Mouse (Mus musculus) MEL (cell line): ENCODE measurements around the gene Cabp4. TPM values are rescaled to one million over a fixed set of nuclear protein-coding genes. Genes with fewer than 3 reads are reported as not detected.

ENCODE experiments used
- DNase-seq: peaks from one replicate; pipeline ENCODE4 v3.0.0; 2011; ENCODE audit warnings: low read depth, low spot score
- H3K27ac ChIP-seq: 2 replicates; pipeline ENCODE4 v1.5.1; 2012; ENCODE audit warnings: low read depth, mild to moderate bottlenecking, control low read depth, low read length, moderate library complexity; ENCODE audit not compliant: control insufficient read depth
- H3K27me3 ChIP-seq, 2 experiments: fragments of 150-350 bp in 1 of 2; sonication (generic) in 1 of 2; 2 replicates each; pipeline ENCODE4 v1.6.1; 2012; ENCODE audit warnings: low read length in 2 of 2, mild to moderate bottlenecking in 2 of 2, improper control_type of control experiment in 1 of 2, moderate library complexity in 1 of 2; ENCODE audit not compliant: insufficient read depth in 2 of 2, control insufficient read depth in 1 of 2
- H3K36me3 ChIP-seq, 2 experiments: 2 replicates each; pipeline ENCODE4 v1.6.1; 2012 to 2014; ENCODE audit warnings: low read length in 2 of 2, improper control_type of control experiment in 1 of 2, inconsistent platforms in 1 of 2, mild to moderate bottlenecking in 1 of 2; ENCODE audit not compliant: insufficient read depth in 2 of 2, control insufficient read depth in 1 of 2
- H3K4me1 ChIP-seq, 2 experiments: fragments of 150-350 bp in 1 of 2; sonication (generic) in 1 of 2; 2 replicates each; pipeline ENCODE4 v1.6.1; 2012; ENCODE audit warnings: low read length in 2 of 2, improper control_type of control experiment in 1 of 2, mild to moderate bottlenecking in 1 of 2; ENCODE audit not compliant: insufficient read depth in 2 of 2, control insufficient read depth in 1 of 2
- H3K4me3 ChIP-seq, 2 experiments: fragments of 150-350 bp in 1 of 2; sonication (generic) in 1 of 2; 2 replicates each; pipeline ENCODE4 v1.5.1; 2012; ENCODE audit warnings: low read depth in 2 of 2, low read length in 2 of 2, mild to moderate bottlenecking in 2 of 2, moderate library complexity in 2 of 2, control low read depth in 1 of 2, improper control_type of control experiment in 1 of 2; ENCODE audit not compliant: control insufficient read depth in 1 of 2, insufficient read depth in 1 of 2
- H3K79me2 ChIP-seq: 2 replicates; pipeline ENCODE4 v1.6.1; 2012; ENCODE audit warnings: mild to moderate bottlenecking, low read length, moderate library complexity; ENCODE audit not compliant: control insufficient read depth, poor library complexity, insufficient read depth
- H3K9ac ChIP-seq: 2 replicates; pipeline ENCODE4 v1.6.1; 2012; ENCODE audit warnings: low read depth, mild to moderate bottlenecking, control low read depth, low read length, moderate library complexity; ENCODE audit not compliant: control insufficient read depth, poor library complexity, severe bottlenecking
- H3K9me3 ChIP-seq: fragments of 150-350 bp; sonication (generic); replicated peaks from 2 replicates; pipeline ENCODE4 v1.6.1; 2012; ENCODE audit warnings: mild to moderate bottlenecking, low read length, improper control_type of control experiment, moderate library complexity; ENCODE audit not compliant: insufficient read depth
- BHLHE40 ChIP-seq: IDR thresholded peaks from 2 replicates; pipeline ENCODE4 v1.6.1; 2012; ENCODE audit warnings: low read depth, mild to moderate bottlenecking, inconsistent platforms, low read length, improper control_type of control experiment, borderline replicate concordance
- CHD1 ChIP-seq: IDR thresholded peaks from 2 replicates; pipeline ENCODE4 v1.6.1; 2012; ENCODE audit warnings: low read depth, mild to moderate bottlenecking, inconsistent platforms, low read length, improper control_type of control experiment
- CHD2 ChIP-seq: IDR thresholded peaks from 2 replicates; pipeline ENCODE4 v1.6.1; 2011; ENCODE audit warnings: low read length, improper control_type of control experiment
- CTCF ChIP-seq, 3 experiments: IDR thresholded peaks in 2 of 3; conservative IDR thresholded peaks in 1 of 3; 2 replicates each; pipeline ENCODE4 v1.5.1; 2011 to 2012; ENCODE audit warnings: low read length in 3 of 3, low read depth in 2 of 3, mild to moderate bottlenecking in 2 of 3, improper control_type of control experiment in 1 of 3, inconsistent platforms in 1 of 3, mixed read lengths in 1 of 3, moderate library complexity in 1 of 3; ENCODE audit not compliant: control insufficient read depth in 1 of 3, insufficient read depth in 1 of 3, poor library complexity in 1 of 3, severe bottlenecking in 1 of 3
- E2F4 ChIP-seq: IDR thresholded peaks from 2 replicates; pipeline ENCODE4 v1.6.1; 2011; ENCODE audit warnings: low read depth, low read length, improper control_type of control experiment, borderline replicate concordance
- ELF1 ChIP-seq: IDR thresholded peaks from 2 replicates; pipeline ENCODE4 v1.6.1; 2014; ENCODE audit warnings: low read depth, mild to moderate bottlenecking, inconsistent platforms, low read length, improper control_type of control experiment, moderate library complexity
- EP300 ChIP-seq, 2 experiments: IDR thresholded peaks; 2 replicates each; pipeline ENCODE4 v1.6.1; 2011; ENCODE audit warnings: improper control_type of control experiment in 2 of 2, low read length in 2 of 2, low read depth in 1 of 2, mild to moderate bottlenecking in 1 of 2
- GABPA ChIP-seq: IDR thresholded peaks from 2 replicates; pipeline ENCODE4 v1.6.1; 2012; ENCODE audit warnings: low read depth, mild to moderate bottlenecking, inconsistent platforms, low read length, improper control_type of control experiment, moderate library complexity
- GATA1 ChIP-seq: IDR thresholded peaks from 2 replicates; pipeline ENCODE4 v1.6.1; 2011; ENCODE audit warnings: low read depth, low read length, improper control_type of control experiment
- HCFC1 ChIP-seq: IDR thresholded peaks from 2 replicates; pipeline ENCODE4 v1.6.1; 2012; ENCODE audit warnings: low read depth, mild to moderate bottlenecking, inconsistent platforms, low read length, improper control_type of control experiment, moderate library complexity
- KAT2A ChIP-seq: conservative IDR thresholded peaks from 2 replicates; pipeline ENCODE4 v1.6.1; 2012; ENCODE audit warnings: low read depth, low read length, improper control_type of control experiment, inconsistent platforms
- MAFK ChIP-seq: IDR thresholded peaks from 2 replicates; pipeline ENCODE4 v1.6.1; 2011; ENCODE audit warnings: low read depth, mild to moderate bottlenecking, low read length, improper control_type of control experiment, borderline replicate concordance
- MAX ChIP-seq: IDR thresholded peaks from 2 replicates; pipeline ENCODE4 v1.6.1; 2011; ENCODE audit warnings: low read length, improper control_type of control experiment
- MXI1 ChIP-seq: IDR thresholded peaks from 2 replicates; pipeline ENCODE4 v1.6.1; 2011; ENCODE audit warnings: mild to moderate bottlenecking, low read depth, low read length, improper control_type of control experiment
- MYB ChIP-seq: IDR thresholded peaks from 2 replicates; pipeline ENCODE4 v1.6.1; 2011; ENCODE audit warnings: mild to moderate bottlenecking, low read depth, low read length, improper control_type of control experiment
- MYC ChIP-seq: IDR thresholded peaks from 2 replicates; pipeline ENCODE4 v1.6.1; 2011; ENCODE audit warnings: low read depth, mild to moderate bottlenecking, low read length, improper control_type of control experiment, moderate library complexity
- NELFE ChIP-seq: IDR thresholded peaks from 2 replicates; pipeline ENCODE4 v1.6.1; 2011; ENCODE audit warnings: low read depth, low read length, improper control_type of control experiment
- NRF1 ChIP-seq: IDR thresholded peaks from 2 replicates; pipeline ENCODE4 v1.6.1; 2014; ENCODE audit warnings: low read depth, mild to moderate bottlenecking, inconsistent platforms, low read length, improper control_type of control experiment, moderate library complexity; ENCODE audit not compliant: poor library complexity, insufficient read depth, severe bottlenecking
- POLR2A ChIP-seq, 2 experiments: IDR thresholded peaks; 2 replicates each; pipeline ENCODE4 v1.6.1; 2011 to 2012; ENCODE audit warnings: low read length in 2 of 2, mild to moderate bottlenecking in 2 of 2, control low read depth in 1 of 2, improper control_type of control experiment in 1 of 2, low read depth in 1 of 2, moderate library complexity in 1 of 2; ENCODE audit not compliant: control insufficient read depth in 1 of 2, insufficient read depth in 1 of 2, poor library complexity in 1 of 2
- POLR2AphosphoS2 ChIP-seq: IDR thresholded peaks from 2 replicates; pipeline ENCODE4 v1.6.1; 2011; ENCODE audit warnings: low read length, improper control_type of control experiment
- POLR2AphosphoS5 ChIP-seq: IDR thresholded peaks from 2 replicates; pipeline ENCODE4 v1.6.1; 2012; ENCODE audit warnings: low read depth, borderline replicate concordance, mild to moderate bottlenecking, inconsistent platforms, low read length, moderate library complexity, mixed read lengths
- RAD21 ChIP-seq: IDR thresholded peaks from 2 replicates; pipeline ENCODE4 v1.6.1; 2011; ENCODE audit warnings: mild to moderate bottlenecking, low read depth, low read length, improper control_type of control experiment
- RCOR1 ChIP-seq: IDR thresholded peaks from 2 replicates; pipeline ENCODE4 v1.6.1; 2012; ENCODE audit warnings: low read depth, mild to moderate bottlenecking, inconsistent platforms, low read length, improper control_type of control experiment
- SIN3A ChIP-seq: IDR thresholded peaks from 2 replicates; pipeline ENCODE4 v1.6.1; 2012; ENCODE audit warnings: low read length, improper control_type of control experiment, inconsistent platforms
- SMC3 ChIP-seq: IDR thresholded peaks from 2 replicates; pipeline ENCODE4 v1.6.1; 2011; ENCODE audit warnings: low read depth, low read length, improper control_type of control experiment
- TAL1 ChIP-seq: IDR thresholded peaks from 2 replicates; pipeline ENCODE4 v1.6.1; 2012; ENCODE audit warnings: mild to moderate bottlenecking, inconsistent platforms, low read length, moderate library complexity, mixed read lengths
- TBP ChIP-seq: IDR thresholded peaks from 2 replicates; pipeline ENCODE4 v1.8.0; 2011; ENCODE audit warnings: low read depth, low read length, improper control_type of control experiment
- TCF12 ChIP-seq: IDR thresholded peaks from 2 replicates; pipeline ENCODE4 v1.6.1; 2014; ENCODE audit warnings: low read depth, mild to moderate bottlenecking, inconsistent platforms, low read length, improper control_type of control experiment, moderate library complexity
- UBTF ChIP-seq: IDR thresholded peaks from 2 replicates; pipeline ENCODE4 v1.6.1; 2012; ENCODE audit warnings: low read depth, mild to moderate bottlenecking, inconsistent platforms, low read length, improper control_type of control experiment, moderate library complexity, borderline replicate concordance; ENCODE audit not compliant: insufficient read depth
- USF1 ChIP-seq: IDR thresholded peaks from 2 replicates; pipeline ENCODE4 v1.6.1; 2014; ENCODE audit warnings: low read depth, mild to moderate bottlenecking, inconsistent platforms, low read length, improper control_type of control experiment, moderate library complexity
- USF2 ChIP-seq, 2 experiments: IDR thresholded peaks; 2 replicates each; pipeline ENCODE4 v1.6.1; 2011 to 2012; ENCODE audit warnings: improper control_type of control experiment in 2 of 2, low read length in 2 of 2, borderline replicate concordance in 1 of 2, inconsistent platforms in 1 of 2, low read depth in 1 of 2, mild to moderate bottlenecking in 1 of 2; ENCODE audit not compliant: insufficient read depth in 1 of 2
- ZC3H11A ChIP-seq: IDR thresholded peaks from 2 replicates; pipeline ENCODE4 v1.6.1; 2012; ENCODE audit warnings: low read depth, mild to moderate bottlenecking, inconsistent platforms, low read length, improper control_type of control experiment
- ZKSCAN1 ChIP-seq: IDR thresholded peaks from 2 replicates; pipeline ENCODE4 v1.6.1; 2012; ENCODE audit warnings: low read depth, mild to moderate bottlenecking, inconsistent platforms, low read length, improper control_type of control experiment, moderate library complexity
- ZMIZ1 ChIP-seq: IDR thresholded peaks from 2 replicates; pipeline ENCODE4 v1.6.1; 2012; ENCODE audit warnings: low read depth, mild to moderate bottlenecking, inconsistent platforms, low read length, improper control_type of control experiment, moderate library complexity
- ZNF384 ChIP-seq: IDR thresholded peaks from 2 replicates; pipeline ENCODE4 v1.6.1; 2012; ENCODE audit warnings: low read depth, mild to moderate bottlenecking, inconsistent platforms, low read length, improper control_type of control experiment
- polyA plus RNA-seq, 2 experiments: library from polyadenylated mRNA; stranded (reverse) in 1 of 2; unstranded in 1 of 2; fragments of >175 nt in 1 of 2; fragments of >200 nt in 1 of 2; gene quantifications; 2 replicates each; pipeline versions ENCODE4 v1.2.1 to v1.2.4; 2012; ENCODE audit warnings: low replicate concordance in 2 of 2, low read depth in 1 of 2; ENCODE audit not compliant: insufficient read length in 2 of 2, insufficient read depth in 1 of 2, missing spikeins in 1 of 2
- total RNA-seq: library from RNA; depleted of rRNA; stranded (reverse); fragments of 300-350 nt; gene quantifications from 2 replicates; pipeline ENCODE4 v1.2.3, GENCODE M21; 2012

Gene Cabp4
- total and polyA plus RNA-seq, 3 experiments: 0.08 to 0.24 TPM; not detected in 1

GRCm38 (mm10) chr19:4122411-4123370 is 21.1 kb downstream of the Cabp4 start:
- DNase-seq: peak; percentile 88
- peaks cover 0 to 41% of the 10 kb centered on the region in 2 experiments; a peak in 2 of 4 replicates for H3K36me3 ChIP-seq
- H3K27ac ChIP-seq: peak overlapping the region; percentile 95
- H3K27me3 ChIP-seq: no peaks in the 10 kb centered on the region
- peaks cover 25 to 27% of the 10 kb centered on the region in 2 experiments for H3K4me1 ChIP-seq
- no peaks in the 10 kb centered on the region for H3K9me3 ChIP-seq
- peak overlapping the region; percentile 64 for H3K9ac ChIP-seq
- peaks cover 7% of the 10 kb centered on the region for H3K79me2 ChIP-seq
- peak overlapping the region; percentile 35 to 53 for H3K4me3 ChIP-seq
- peak; percentile 78 for TF ChIP-seq ZNF384
- no peak for TF ChIP-seq TCF12
- peak; percentile 50 for TF ChIP-seq HCFC1
- TF ChIP-seq ZC3H11A: no peak
- TF ChIP-seq BHLHE40: no peak
- peak in 1 of 3 experiments; percentile 32; a peak in 2 of 6 replicates for TF ChIP-seq CTCF (IDR thresholded peaks at IDR 0.05 in 2 of 3, conservative IDR thresholded peaks at IDR 0.05 in 1 of 3; ENCODE audit: control insufficient read depth in 1 of 3, insufficient read depth in 1 of 3, low read depth in 2 of 3, low read length in 3 of 3, poor library complexity in 1 of 3, severe bottlenecking in 1 of 3)
- TF ChIP-seq ZKSCAN1: no peak
- TF ChIP-seq MAFK: peak; percentile 99
- TF ChIP-seq POLR2AphosphoS2: no peak
- TF ChIP-seq SIN3A: peak; percentile 28; the same call in 1 of the 2 replicates
- 0 out of 4 replicates have a peak, but pooled peaks of 1 of the 2 experiments have one; percentile 35 for TF ChIP-seq POLR2A (IDR thresholded peaks at IDR 0.05; ENCODE audit: control insufficient read depth in 1 of 2, insufficient read depth in 1 of 2, low read depth in 1 of 2, low read length in 2 of 2, poor library complexity in 1 of 2)
- TF ChIP-seq UBTF: no peak
- TF ChIP-seq CHD2: no peak; the same call in 1 of the 2 replicates
- no peak for TF ChIP-seq ZMIZ1
- peak; percentile 36 to 68; a peak in 2 of 4 replicates for TF ChIP-seq EP300 (IDR thresholded peaks at IDR 0.05; ENCODE audit: low read depth in 1 of 2, low read length in 2 of 2)
- no peak for TF ChIP-seq TAL1
- TF ChIP-seq MAX: no peak
- peak; percentile 23; the same call in 1 of the 2 replicates for TF ChIP-seq NELFE
- no peak for TF ChIP-seq USF1
- peak; percentile 19; the same call in 1 of the 2 replicates for TF ChIP-seq GATA1
- no peak for TF ChIP-seq USF2 (IDR thresholded peaks at IDR 0.05; ENCODE audit: borderline replicate concordance in 1 of 2, insufficient read depth in 1 of 2, low read depth in 1 of 2, low read length in 2 of 2)
- no peak for TF ChIP-seq E2F4
- no peak for TF ChIP-seq NRF1
- peak; percentile 85 for TF ChIP-seq GABPA
- TF ChIP-seq MYC: peak; percentile 68; the same call in 1 of the 2 replicates
- TF ChIP-seq MXI1: peak; percentile 58
- no peak for TF ChIP-seq KAT2A
- no peak for TF ChIP-seq ELF1
- peak; percentile 58; the same call in 1 of the 2 replicates for TF ChIP-seq RCOR1
- TF ChIP-seq MYB: no peak
- 0 out of 2 replicates have a peak, but pooled peaks have one; percentile 18 for TF ChIP-seq CHD1
- TF ChIP-seq POLR2AphosphoS5: no peak
- TF ChIP-seq SMC3: no peak
- 0 out of 2 replicates have a peak, but pooled peaks have one; percentile 60 for TF ChIP-seq TBP
- TF ChIP-seq RAD21: peak; percentile 42
